Mouse (Mus musculus) kidney, postnatal 36 days (tissue): ENCODE measurements at regions not wholly inside any gene's neighbourhood (a gene's known extent, or its start where the extent isn't known, plus 50 kb on each side); places are given as distances from the start of the nearest gene placed in this dataset.
"Not testable (repeated sequence)": the region's sequence is repeated elsewhere in the genome, so short reads cannot be mapped to it uniquely, and the experiment has no call there.

Source experiments
- DNase-seq, 2 experiments: peaks; one replicate each; pipeline ENCODE4 v3.0.0; 2021 to 2022; ENCODE audit warnings: mixed read lengths in 2 of 2

DNA sequence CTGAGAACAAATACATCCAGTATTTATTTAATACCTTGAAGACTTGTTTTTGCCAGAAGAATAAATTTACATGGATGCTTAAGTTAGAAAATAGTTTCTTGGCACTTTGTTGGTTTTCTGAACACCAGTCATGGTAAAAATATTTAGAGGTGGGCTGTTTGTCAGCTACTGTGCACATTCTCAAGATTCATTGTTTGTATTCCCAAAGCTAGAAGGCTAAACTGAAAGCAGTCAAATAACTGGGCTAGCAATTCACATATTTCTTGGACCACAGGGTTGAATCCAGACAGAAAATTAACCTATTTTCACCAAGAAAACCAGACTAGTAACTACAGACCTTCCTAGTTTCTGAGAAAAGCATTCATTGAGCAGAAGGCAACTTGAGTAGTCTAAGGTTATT lies 488.1 kb upstream of the Klf6 start:
- DNase-seq: no peak

GRCm38 (mm10) chr13:5408226-5408804 lies 453.0 kb upstream of the Klf6 start:
- DNase-seq: no peak

GRCm38 (mm10) chr13:5412052-5412451 lies 449.2 kb upstream of the Klf6 start:
- DNase-seq: no peak

- not testable (repeated sequence) for DNase-seq
Observed at GRCm38 (mm10) chr13:5413009-5413408, 448.3 kb upstream of the Klf6 start.

DNA sequence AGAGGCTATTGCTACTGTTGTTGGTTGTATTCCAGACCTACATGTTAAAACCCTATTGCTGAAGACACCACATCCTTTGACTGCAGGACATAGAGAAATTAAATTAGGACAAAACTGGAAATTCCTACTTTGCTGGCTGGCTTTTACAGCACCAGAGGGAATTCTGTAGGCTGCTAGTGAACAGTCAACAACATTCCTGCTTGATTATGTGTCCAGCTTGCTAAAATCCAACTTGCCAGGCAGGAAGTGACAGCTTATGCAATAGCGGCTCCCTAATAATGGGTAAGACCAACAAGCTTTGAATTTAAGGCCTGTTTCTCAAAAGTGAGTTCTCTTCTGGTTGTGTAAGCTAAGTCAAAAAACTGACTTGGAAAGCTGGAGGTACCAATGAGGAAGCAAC lies 437.2 kb upstream of the Klf6 start:
- peak; percentile 6 to 47 for DNase-seq

- no peak for DNase-seq
Observed at GRCm38 (mm10) chr13:5425491-5426232, 435.6 kb upstream of the Klf6 start.

GRCm38 (mm10) chr13:5433652-5434051 lies 427.6 kb upstream of the Klf6 start:
- DNase-seq: no peak

DNA sequence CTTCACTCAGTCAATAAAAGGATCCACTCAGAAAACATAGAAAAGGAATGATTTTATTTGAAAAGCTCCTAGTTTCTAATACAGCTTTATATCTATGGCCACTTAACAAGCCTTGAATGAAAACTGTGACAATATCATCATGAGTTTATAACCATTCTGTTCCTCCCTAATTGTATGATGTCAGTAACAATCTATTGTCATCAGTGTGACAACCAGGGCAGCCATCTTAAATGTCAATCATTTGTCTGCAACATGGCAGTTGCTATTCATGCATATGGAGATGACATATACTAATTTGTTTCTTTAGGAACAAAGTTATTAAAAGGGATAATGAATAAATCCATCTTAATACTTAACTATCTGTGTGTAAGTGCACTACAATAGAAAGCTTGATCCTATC lies 426.2 kb upstream of the Klf6 start:
- no peak for DNase-seq

DNA sequence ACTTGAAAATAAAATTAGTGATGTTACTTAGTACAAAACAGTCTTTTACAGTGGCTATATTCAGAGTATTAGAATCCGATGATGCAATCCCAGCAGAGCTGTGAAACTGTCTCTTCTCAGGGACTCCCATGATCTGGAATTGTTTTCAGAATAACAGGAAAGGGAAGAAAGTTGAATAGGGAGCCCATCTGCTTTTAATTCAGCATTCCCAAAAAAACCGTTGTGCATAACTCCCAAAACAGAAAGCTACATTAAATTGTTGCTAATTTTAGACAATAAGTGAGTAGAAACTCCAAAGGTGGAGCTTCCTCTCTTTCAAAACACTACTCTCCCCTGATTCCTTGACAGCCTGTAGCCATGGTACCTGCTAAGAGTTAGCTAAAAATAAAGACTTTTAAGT lies 425.1 kb upstream of the Klf6 start:
- no peak for DNase-seq

DNA sequence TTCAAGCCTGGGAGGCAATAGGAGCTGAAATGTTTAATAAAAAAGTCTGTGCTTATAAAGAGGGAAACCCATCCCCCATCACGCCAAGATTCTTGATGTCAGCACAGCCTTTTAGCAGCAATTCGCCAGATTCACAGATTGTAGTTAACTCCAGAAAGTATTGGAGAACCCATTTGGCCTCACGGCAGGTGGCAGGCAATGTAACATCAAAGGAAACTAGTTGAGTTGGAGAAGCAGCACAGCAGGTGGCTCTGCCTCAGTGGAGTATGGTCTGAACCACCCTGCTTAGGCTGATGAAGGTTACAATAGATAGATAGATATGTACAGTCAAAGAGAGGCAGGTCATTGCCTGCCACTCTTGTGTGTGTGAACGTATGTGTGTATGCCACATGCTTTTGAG lies 420.8 kb upstream of the Klf6 start:
- DNase-seq: no peak

DNA sequence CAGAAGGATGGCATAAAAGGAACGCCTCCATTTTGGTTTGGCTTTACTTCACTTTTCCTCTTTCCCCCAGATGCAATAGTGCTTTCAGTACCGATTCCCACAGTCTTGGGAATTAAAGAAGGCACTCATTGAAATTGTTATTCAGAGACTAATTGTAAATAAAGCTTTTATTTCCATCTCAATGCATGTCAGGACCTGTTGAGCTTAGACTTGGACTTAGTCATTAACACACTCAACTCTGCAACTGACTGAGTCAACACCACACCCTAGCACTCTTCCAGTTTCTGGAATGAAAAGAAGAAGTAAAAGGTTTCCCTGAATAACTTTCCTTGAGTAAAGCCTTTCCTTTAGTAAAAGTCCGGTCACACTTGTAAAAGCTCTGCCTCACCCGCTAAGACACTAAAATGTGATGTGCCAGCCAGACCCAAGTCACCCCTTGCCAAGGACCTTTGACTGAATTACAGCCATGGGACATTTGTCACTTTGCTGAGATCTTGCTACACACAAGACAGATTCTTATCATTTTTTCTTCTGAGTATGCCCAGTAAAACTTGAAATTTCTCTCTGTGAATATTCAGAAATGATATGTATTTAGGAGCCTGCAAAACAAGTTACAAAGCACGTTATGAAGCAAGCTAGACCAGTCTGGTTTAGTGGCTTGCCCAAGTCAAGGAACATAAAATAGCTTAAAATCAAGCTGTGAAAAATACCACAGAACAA lies 416.4 kb upstream of the Klf6 start:
- DNase-seq: no peak

GRCm38 (mm10) chr13:5448601-5449000 lies 412.7 kb upstream of the Klf6 start:
- no peak for DNase-seq

- DNase-seq: no peak
Observed at GRCm38 (mm10) chr13:5480779-5481178, 380.5 kb upstream of the Klf6 start.

- no peak for DNase-seq
Observed at GRCm38 (mm10) chr13:5492266-5492665, 369.0 kb upstream of the Klf6 start.

DNA sequence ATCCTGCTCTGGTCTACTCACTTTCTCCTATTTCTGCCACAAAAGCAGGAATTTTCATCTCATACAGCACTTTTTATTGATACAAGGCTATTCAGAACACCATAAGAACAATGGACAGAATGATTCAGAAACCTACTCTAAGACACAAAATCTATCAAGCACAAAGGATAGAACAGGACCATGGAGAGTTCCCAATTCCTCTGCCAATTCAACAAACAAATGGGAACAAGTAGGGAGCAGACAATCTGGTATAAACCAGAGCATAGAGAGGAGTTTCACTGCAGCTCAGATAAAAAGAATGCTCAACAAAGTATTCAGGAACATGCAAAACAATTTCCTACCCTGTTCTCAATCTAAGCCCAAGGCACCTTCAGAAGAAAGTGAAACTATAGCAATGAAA lies 363.7 kb upstream of the Klf6 start:
- peak; percentile 3 to 4 for DNase-seq

- DNase-seq: no peak
Observed at GRCm38 (mm10) chr13:5511784-5512183, 349.5 kb upstream of the Klf6 start.

DNA sequence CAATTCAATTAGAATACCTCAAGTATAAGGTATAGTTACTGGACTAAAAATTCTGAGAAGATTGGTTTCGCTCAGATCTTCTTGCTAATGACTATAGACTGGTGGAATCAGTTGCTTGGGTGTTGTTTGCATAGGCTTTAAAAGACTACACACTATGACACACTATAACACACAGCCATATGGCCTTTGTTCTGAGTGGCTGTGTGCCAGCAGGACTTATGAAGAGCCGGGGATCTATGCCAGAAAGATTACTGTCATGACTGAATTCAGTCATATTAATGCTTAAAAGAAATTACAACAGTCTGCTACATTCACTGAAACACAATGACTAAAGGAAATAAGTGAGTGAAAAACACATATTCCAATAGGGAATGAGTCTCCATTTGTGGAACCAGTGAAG lies 345.7 kb upstream of the Klf6 start:
- DNase-seq: no peak

DNA sequence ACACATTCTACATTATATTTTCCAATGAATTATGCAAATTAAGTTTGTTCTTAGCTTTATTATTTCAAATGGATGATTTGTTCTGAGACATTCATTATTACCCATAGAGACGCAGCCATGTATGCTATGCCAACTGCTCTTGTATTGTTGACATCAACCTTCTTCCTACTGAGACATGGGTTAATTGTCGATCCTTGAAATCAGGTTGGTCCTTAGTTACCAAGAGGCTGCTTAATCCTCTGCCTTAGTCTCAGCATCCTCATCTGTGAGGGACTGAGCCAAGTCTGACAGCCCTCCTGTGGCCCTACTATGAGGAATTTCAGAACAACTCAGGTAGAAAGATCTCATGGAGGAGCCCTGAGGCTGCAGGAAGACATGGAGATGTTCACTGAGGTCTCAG lies 345.2 kb upstream of the Klf6 start:
- no peak for DNase-seq

DNA sequence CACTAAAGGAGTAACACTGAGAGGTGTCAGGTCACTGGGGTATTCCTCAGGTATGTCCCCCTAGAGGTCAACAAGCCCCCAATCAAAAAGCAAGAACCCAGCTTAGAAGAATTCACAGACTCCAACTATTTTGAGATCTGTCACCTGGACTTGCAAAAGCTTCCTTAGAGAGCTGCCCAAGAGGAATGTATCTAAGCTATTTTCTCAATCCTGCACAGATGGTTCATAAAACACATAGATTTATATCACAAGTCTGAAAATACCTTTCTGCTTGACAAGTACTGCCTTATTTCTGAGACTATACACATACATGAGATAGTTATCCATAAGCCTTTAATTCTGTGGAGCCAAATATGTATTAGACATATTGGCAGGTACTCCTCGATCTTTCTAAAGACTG lies 342.1 kb upstream of the Klf6 start:
- DNase-seq: no peak

DNA sequence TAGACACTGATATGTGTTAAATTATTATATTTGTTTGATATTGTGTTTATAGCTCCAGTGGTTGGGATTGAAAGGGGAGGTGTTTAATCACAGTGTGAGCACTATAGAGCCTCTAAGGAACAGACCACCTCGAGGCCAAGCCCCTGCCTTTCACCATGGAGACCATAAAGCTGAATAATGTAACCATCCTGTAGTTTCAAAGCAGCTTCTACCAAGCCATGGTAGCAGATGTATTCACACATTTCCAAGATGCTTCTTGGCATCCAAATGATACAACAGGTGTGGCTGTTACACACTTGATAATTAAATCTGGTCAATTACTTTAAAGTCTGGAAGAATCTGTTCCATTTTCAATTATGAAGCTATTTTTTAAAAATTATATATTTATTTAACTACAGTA lies 341.7 kb upstream of the Klf6 start:
- no peak for DNase-seq

GRCm38 (mm10) chr13:5527400-5527799 lies 333.9 kb upstream of the Klf6 start:
- DNase-seq: no peak

DNA sequence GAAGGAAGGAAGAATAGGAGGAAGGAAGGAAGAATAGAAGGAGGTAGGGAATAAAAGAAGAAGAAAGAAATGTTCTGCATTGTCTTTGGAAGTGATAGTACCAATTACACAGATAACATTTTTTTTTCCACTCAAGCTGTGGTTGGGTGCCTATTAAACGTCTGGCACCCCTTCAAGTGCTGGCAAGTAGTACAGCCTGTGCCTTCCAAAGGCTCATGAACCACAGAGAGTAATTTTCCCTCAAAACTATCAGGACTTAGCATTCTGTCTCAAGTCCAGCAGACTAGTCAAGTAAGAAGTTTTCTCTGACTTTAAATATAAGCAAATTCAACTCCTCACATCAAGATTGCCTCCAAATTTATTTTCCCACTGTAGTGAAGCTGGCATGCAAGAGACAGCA lies 321.0 kb upstream of the Klf6 start:
- peak in 1 of 2 experiments; percentile 39 for DNase-seq

- no peak for DNase-seq
Observed at GRCm38 (mm10) chr13:5545521-5545920, 315.8 kb upstream of the Klf6 start.

- DNase-seq: no peak
Observed at GRCm38 (mm10) chr13:5546011-5546410, 315.3 kb upstream of the Klf6 start.
